Mouse (Mus musculus): Measurements from ENCODE around the gene 2410131K14Rik. TPM values are rescaled to one million over a fixed set of nuclear protein-coding genes. Genes with fewer than 3 reads are reported as not detected.

2410131K14Rik gene
- polyA plus RNA-seq, 1 experiment from 2014 or later: 5.1 TPM

GRCm38 (mm10) chr5:118223142-118223757 lies 21.8 kb upstream of the 2410131K14Rik start:
- Histone ChIP-seq H3K9ac (ENCODE audit: low read length) (no peak overlapping the region), H3K36me3 (ENCODE audit: control insufficient read depth, insufficient read depth) (peaks cover 4% of the 10 kb centered on the region; the same call in 1 of the 2 replicates), H3K4me1 (ENCODE audit: control insufficient read depth, insufficient read depth, low read length) (no peaks in the 10 kb centered on the region), H3K4me2 (ENCODE audit: low read depth, low read length) (no peak overlapping the region), H3K27me3 (ENCODE audit: control insufficient read depth, insufficient read depth, low read length) (no peaks in the 10 kb centered on the region), H3K9me3 (replicated peaks; ENCODE audit: control insufficient read depth, low read length) (no peaks in the 10 kb centered on the region), H3K4me3 (ENCODE audit: low read length) (no peak overlapping the region), H3K27ac (ENCODE audit: low read length) (no peak overlapping the region)
- WGBS: 56% methylated on average over 9 of the region's 9 CpGs
- ATAC-seq (replicated peaks; ENCODE audit: extremely low read depth, insufficient read depth, low FRiP score): no peak

GRCm38 (mm10) chr5:118230071-118230611 lies 14.9 kb upstream of the 2410131K14Rik start:
- no peaks in the 10 kb centered on the region for H3K4me1 ChIP-seq (ENCODE audit: control insufficient read depth, insufficient read depth, low read length)
- 84% methylated on average over 13 of the region's 13 CpGs for WGBS
- no peak overlapping the region for H3K4me3 ChIP-seq (ENCODE audit: low read length)
- ATAC-seq (replicated peaks; ENCODE audit: extremely low read depth, insufficient read depth, low FRiP score): no peak
- H3K4me2 ChIP-seq (ENCODE audit: low read depth, low read length): no peak overlapping the region
- no peaks in the 10 kb centered on the region for H3K36me3 ChIP-seq (ENCODE audit: control insufficient read depth, insufficient read depth)
- no peak overlapping the region for H3K9ac ChIP-seq (ENCODE audit: low read length)
- no peaks in the 10 kb centered on the region for H3K9me3 ChIP-seq (replicated peaks; ENCODE audit: control insufficient read depth, low read length)
- H3K27ac ChIP-seq (ENCODE audit: low read length): no peak overlapping the region
- H3K27me3 ChIP-seq (ENCODE audit: control insufficient read depth, insufficient read depth, low read length): no peaks in the 10 kb centered on the region

DNA sequence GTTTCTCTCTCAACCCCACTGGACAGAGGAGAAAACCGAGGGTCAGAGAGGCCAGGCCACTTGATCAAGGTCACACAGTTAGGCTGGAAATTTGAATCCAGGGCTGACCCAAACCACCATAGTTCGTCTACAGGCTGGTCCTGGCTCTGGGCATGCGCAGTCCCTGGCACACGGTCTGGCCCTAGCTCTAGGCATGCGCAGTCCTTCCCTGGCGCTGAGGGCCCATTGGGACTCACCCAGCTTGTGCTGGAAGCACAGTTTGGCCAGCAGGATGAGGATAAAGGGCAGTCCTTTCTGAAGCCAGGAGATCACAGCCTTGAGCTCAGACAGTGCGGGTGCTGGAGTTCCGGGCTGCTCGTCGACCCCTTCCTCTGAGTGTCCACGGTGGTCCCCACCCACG lies 8.1 kb upstream of the 2410131K14Rik start:
- Histone ChIP-seq H3K9me3 (replicated peaks; ENCODE audit: control insufficient read depth, low read length) (no peaks in the 10 kb centered on the region), H3K36me3 (ENCODE audit: control insufficient read depth, insufficient read depth) (no peaks in the 10 kb centered on the region), H3K4me1 (ENCODE audit: control insufficient read depth, insufficient read depth, low read length) (no peaks in the 10 kb centered on the region), H3K4me2 (ENCODE audit: low read depth, low read length) (no peak overlapping the region), H3K9ac (ENCODE audit: low read length) (no peak overlapping the region), H3K4me3 (ENCODE audit: low read length) (no peak overlapping the region), H3K27me3 (ENCODE audit: control insufficient read depth, insufficient read depth, low read length) (no peaks in the 10 kb centered on the region), H3K27ac (ENCODE audit: low read length) (no peak overlapping the region)
- ATAC-seq (replicated peaks; ENCODE audit: extremely low read depth, insufficient read depth, low FRiP score): no peak
- 78% methylated on average over 12 of the region's 12 CpGs for WGBS

GRCm38 (mm10) chr5:118239671-118240070 lies 5.4 kb upstream of the 2410131K14Rik start:
- no peak for ATAC-seq (replicated peaks; ENCODE audit: extremely low read depth, insufficient read depth, low FRiP score)
- H3K27ac ChIP-seq (ENCODE audit: low read length): no peak overlapping the region

DNA sequence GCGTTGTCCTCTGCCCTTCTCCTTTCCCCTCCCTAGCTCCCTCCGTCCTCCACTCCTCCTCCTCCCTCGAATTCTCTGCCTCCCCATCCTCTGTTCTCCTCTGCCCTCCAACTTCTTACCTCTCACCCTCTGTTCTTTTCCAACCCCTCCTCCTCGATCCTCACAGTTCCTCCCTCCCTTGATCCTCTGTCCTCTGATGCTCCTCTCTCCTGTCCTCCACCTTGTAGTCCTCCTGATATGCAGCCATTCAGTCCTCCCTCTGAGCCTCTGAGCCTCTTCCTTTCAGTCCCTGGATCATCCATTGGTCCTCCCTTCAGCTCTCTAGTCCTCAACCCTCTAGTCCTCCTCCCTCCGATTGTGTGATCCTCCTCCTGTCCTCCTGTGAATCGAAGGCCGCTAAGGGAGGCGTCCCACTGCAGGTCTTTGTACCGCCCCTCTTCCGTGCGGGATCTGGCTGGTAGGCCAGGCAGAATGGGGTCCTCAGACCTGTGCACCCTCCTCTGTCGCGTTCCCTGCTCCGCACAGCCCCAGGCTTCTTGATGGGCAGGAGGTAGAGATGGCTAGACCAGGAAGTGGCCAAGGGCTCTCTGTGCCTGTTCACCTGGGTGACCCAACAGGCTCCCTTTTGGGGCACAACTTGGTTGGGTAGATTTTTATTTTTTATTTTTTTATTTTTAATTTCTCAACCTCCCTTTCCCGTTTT lies 730 bp downstream of the 2410131K14Rik start:
- WGBS: 10% methylated on average over 15 of the region's 15 CpGs
- peak; percentile 8; the same call in 1 of the 2 replicates for ATAC-seq (replicated peaks; ENCODE audit: extremely low read depth, insufficient read depth, low FRiP score)
- peak overlapping the region; percentile 80 for H3K4me3 ChIP-seq (ENCODE audit: low read length)

More at GRCm38 (mm10) chr5:118239671-118240070, 5.4 kb upstream of the 2410131K14Rik start:
- no peaks in the 10 kb centered on the region for H3K9me3 ChIP-seq (replicated peaks; ENCODE audit: control insufficient read depth, low read length)
- 69% methylated on average over 12 of the region's 12 CpGs for WGBS
- H3K4me2 ChIP-seq (ENCODE audit: low read depth, low read length): no peak overlapping the region
- no peak overlapping the region for H3K9ac ChIP-seq (ENCODE audit: low read length)
- H3K4me3 ChIP-seq (ENCODE audit: low read length): no peak overlapping the region
- no peaks in the 10 kb centered on the region for H3K27me3 ChIP-seq (ENCODE audit: control insufficient read depth, insufficient read depth, low read length)
- H3K36me3 ChIP-seq (ENCODE audit: control insufficient read depth, insufficient read depth): no peaks in the 10 kb centered on the region
- no peaks in the 10 kb centered on the region; the same call in 1 of the 2 replicates for H3K4me1 ChIP-seq (ENCODE audit: control insufficient read depth, insufficient read depth, low read length)

DNA sequence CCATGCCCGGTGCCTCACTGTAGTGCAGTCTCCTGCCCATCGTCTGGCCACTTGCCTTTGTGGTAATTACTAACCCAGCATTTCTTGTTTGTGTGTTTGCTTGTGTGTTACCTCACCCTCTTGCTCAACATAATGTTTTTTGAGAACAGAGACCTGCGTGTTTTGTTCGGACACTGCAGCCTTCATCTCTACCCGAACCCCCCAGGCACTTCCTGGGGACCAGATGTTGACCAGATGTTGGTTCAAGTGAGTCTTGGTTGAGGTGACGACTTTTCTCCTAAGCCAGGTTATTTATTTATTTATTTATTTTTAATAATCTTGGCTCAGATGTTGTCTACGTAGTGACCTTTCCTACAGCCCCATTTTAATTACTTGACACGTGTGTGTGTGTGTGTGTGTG lies 2.4 kb downstream of the 2410131K14Rik start:
- no peak overlapping the region for H3K9ac ChIP-seq (ENCODE audit: low read length)
- H3K4me2 ChIP-seq (ENCODE audit: low read depth, low read length): no peak overlapping the region
- H3K36me3 ChIP-seq (ENCODE audit: control insufficient read depth, insufficient read depth): peaks cover 4% of the 10 kb centered on the region; the same call in 1 of the 2 replicates
- H3K4me3 ChIP-seq (ENCODE audit: low read length): no peak overlapping the region
- ATAC-seq (replicated peaks; ENCODE audit: extremely low read depth, insufficient read depth, low FRiP score): no peak
- peaks cover 6% of the 10 kb centered on the region for H3K4me1 ChIP-seq (ENCODE audit: control insufficient read depth, insufficient read depth, low read length)
- no peaks in the 10 kb centered on the region for H3K9me3 ChIP-seq (replicated peaks; ENCODE audit: control insufficient read depth, low read length)
- no peak overlapping the region for H3K27ac ChIP-seq (ENCODE audit: low read length)
- no peaks in the 10 kb centered on the region for H3K27me3 ChIP-seq (ENCODE audit: control insufficient read depth, insufficient read depth, low read length)
- 87% methylated on average over 8 of the region's 8 CpGs for WGBS

More for the DNA sequence above, 730 bp downstream of the 2410131K14Rik start:
- Histone ChIP-seq H3K27ac (ENCODE audit: low read length) (peak overlapping the region; percentile 79), H3K9me3 (replicated peaks; ENCODE audit: control insufficient read depth, low read length) (no peaks in the 10 kb centered on the region), H3K4me2 (ENCODE audit: low read depth, low read length) (peak overlapping the region; percentile 83), H3K4me1 (ENCODE audit: control insufficient read depth, insufficient read depth, low read length) (peaks cover 6% of the 10 kb centered on the region), H3K9ac (ENCODE audit: low read length) (peak overlapping the region; percentile 84), H3K36me3 (ENCODE audit: control insufficient read depth, insufficient read depth) (peaks cover 4% of the 10 kb centered on the region; the same call in 1 of the 2 replicates), H3K27me3 (ENCODE audit: control insufficient read depth, insufficient read depth, low read length) (no peaks in the 10 kb centered on the region)

DNA sequence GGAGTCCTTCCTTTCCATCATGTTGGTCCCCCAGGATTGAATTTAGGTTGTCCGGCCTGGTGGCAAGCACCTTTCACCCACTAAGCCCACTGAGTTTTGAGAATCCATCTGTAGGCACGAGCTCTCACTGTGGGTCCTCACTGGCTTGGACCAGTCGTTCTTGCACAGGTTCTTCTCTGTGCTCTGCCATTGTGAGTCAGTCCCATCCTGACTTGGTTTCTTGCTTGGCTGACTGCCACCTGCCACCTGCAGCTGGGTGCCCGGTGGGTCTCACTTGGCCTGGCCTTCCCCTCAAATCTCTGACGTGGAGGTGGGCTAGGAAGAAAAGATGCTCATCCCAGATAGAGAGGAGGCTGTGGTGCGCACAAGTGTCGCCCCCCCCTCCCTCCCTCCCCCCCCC lies 6.0 kb downstream of the 2410131K14Rik start:
- Histone ChIP-seq H3K27me3 (ENCODE audit: control insufficient read depth, insufficient read depth, low read length) (no peaks in the 10 kb centered on the region), H3K9ac (ENCODE audit: low read length) (no peak overlapping the region), H3K4me1 (ENCODE audit: control insufficient read depth, insufficient read depth, low read length) (peaks cover 4% of the 10 kb centered on the region), H3K36me3 (ENCODE audit: control insufficient read depth, insufficient read depth) (peaks cover 4% of the 10 kb centered on the region; the same call in 1 of the 2 replicates), H3K27ac (ENCODE audit: low read length) (no peak overlapping the region), H3K4me2 (ENCODE audit: low read depth, low read length) (no peak overlapping the region), H3K9me3 (replicated peaks; ENCODE audit: control insufficient read depth, low read length) (no peaks in the 10 kb centered on the region), H3K4me3 (ENCODE audit: low read length) (no peak overlapping the region)
- no peak for ATAC-seq (replicated peaks; ENCODE audit: extremely low read depth, insufficient read depth, low FRiP score)
- 83% methylated on average over 6 of the region's 7 CpGs for WGBS

GRCm38 (mm10) chr5:118253551-118253950 lies 8.5 kb downstream of the 2410131K14Rik start:
- Histone ChIP-seq H3K4me3 (ENCODE audit: low read length) (no peak overlapping the region), H3K4me1 (ENCODE audit: control insufficient read depth, insufficient read depth, low read length) (no peaks in the 10 kb centered on the region)
- 78% methylated on average over 3 of the region's 3 CpGs for WGBS

DNA sequence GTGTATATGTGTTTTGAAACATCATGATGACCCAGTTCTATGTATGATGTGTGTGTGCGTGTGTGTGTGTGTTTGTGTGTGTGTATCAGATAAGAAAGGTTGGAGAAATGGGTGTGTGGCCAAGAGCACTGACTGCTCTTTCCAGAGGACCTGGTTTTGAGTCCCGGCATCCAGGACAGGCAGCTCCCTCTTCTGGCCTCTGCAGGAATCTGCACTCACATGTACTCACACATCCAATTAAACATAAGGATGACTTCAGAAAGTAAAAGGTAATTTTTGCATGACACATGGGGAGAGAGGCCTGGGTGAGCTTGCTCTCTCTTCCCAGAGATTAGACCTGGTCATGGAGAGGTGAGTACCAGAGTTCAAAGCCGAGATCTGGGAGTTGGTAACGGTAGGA lies 12.0 kb downstream of the 2410131K14Rik start:
- Histone ChIP-seq H3K27me3 (ENCODE audit: control insufficient read depth, insufficient read depth, low read length) (no peaks in the 10 kb centered on the region), H3K9ac (ENCODE audit: low read length) (no peak overlapping the region), H3K4me3 (ENCODE audit: low read length) (no peak overlapping the region), H3K9me3 (replicated peaks; ENCODE audit: control insufficient read depth, low read length) (peaks cover 2% of the 10 kb centered on the region; the same call in 1 of the 2 replicates), H3K27ac (ENCODE audit: low read length) (no peak overlapping the region), H3K36me3 (ENCODE audit: control insufficient read depth, insufficient read depth) (peaks cover 26% of the 10 kb centered on the region), H3K4me2 (ENCODE audit: low read depth, low read length) (no peak overlapping the region), H3K4me1 (ENCODE audit: control insufficient read depth, insufficient read depth, low read length) (0 out of 2 replicates have a peak, but pooled peaks cover 9% of the 10 kb centered on the region)
- 92% methylated on average over 4 of the region's 4 CpGs for WGBS
- no peak for ATAC-seq (replicated peaks; ENCODE audit: extremely low read depth, insufficient read depth, low FRiP score)

More at GRCm38 (mm10) chr5:118253551-118253950, 8.5 kb downstream of the 2410131K14Rik start:
- Histone ChIP-seq H3K9me3 (replicated peaks; ENCODE audit: control insufficient read depth, low read length) (peaks cover 2% of the 10 kb centered on the region; the same call in 1 of the 2 replicates), H3K27me3 (ENCODE audit: control insufficient read depth, insufficient read depth, low read length) (no peaks in the 10 kb centered on the region), H3K4me2 (ENCODE audit: low read depth, low read length) (no peak overlapping the region), H3K9ac (ENCODE audit: low read length) (no peak overlapping the region), H3K36me3 (ENCODE audit: control insufficient read depth, insufficient read depth) (peaks cover 11% of the 10 kb centered on the region), H3K27ac (ENCODE audit: low read length) (no peak overlapping the region)
- ATAC-seq (replicated peaks; ENCODE audit: extremely low read depth, insufficient read depth, low FRiP score): no peak
